Mouse (Mus musculus): Measurements from ENCODE around the gene Arid1b. TPM values are rescaled to one million over a fixed set of nuclear protein-coding genes. Genes with fewer than 3 reads are reported as not detected.

Arid1b gene
- polyA plus RNA-seq, 1 experiment from 2014 or later: 12.9 TPM

GRCm38 (mm10) chr17:4972261-4972660 is 21.9 kb upstream of the Arid1b start:
- H3K9me3 ChIP-seq (replicated peaks): no peaks in the 10 kb centered on the region
- H3K4me1 ChIP-seq: 0 out of 2 replicates have a peak, but pooled peaks cover 2% of the 10 kb centered on the region
- no peaks in the 10 kb centered on the region for H3K36me3 ChIP-seq
- H3K4me2 ChIP-seq: no peak overlapping the region
- no peak for ATAC-seq (replicated peaks; ENCODE audit: low FRiP score)
- H3K27ac ChIP-seq: no peak overlapping the region
- no peaks in the 10 kb centered on the region for H3K27me3 ChIP-seq
- H3K4me3 ChIP-seq (replicated peaks): no peak overlapping the region
- no peak overlapping the region for H3K9ac ChIP-seq
- WGBS: 57% methylated on average over 6 of the region's 6 CpGs

- Histone ChIP-seq H3K9ac (no peak overlapping the region), H3K27me3 (no peaks in the 10 kb centered on the region), H3K36me3 (no peaks in the 10 kb centered on the region), H3K27ac (no peak overlapping the region), H3K4me2 (no peak overlapping the region), H3K9me3 (replicated peaks) (no peaks in the 10 kb centered on the region), H3K4me1 (0 out of 2 replicates have a peak, but pooled peaks cover 2% of the 10 kb centered on the region), H3K4me3 (replicated peaks) (no peak overlapping the region)
- no peak for ATAC-seq (replicated peaks; ENCODE audit: low FRiP score)
- WGBS: 77% methylated on average over 11 of the region's 11 CpGs
Observed at GRCm38 (mm10) chr17:4974736-4975135, 19.4 kb upstream of the Arid1b start.

GRCm38 (mm10) chr17:4980151-4980550 is 14.0 kb upstream of the Arid1b start:
- no peak for ATAC-seq (replicated peaks; ENCODE audit: low FRiP score)
- WGBS: 87% methylated on average over 7 of the region's 7 CpGs

GRCm38 (mm10) chr17:4982819-4983218 is 11.3 kb upstream of the Arid1b start:
- Histone ChIP-seq H3K4me1 (no peaks in the 10 kb centered on the region), H3K27ac (no peak overlapping the region), H3K9me3 (replicated peaks) (no peaks in the 10 kb centered on the region), H3K9ac (no peak overlapping the region), H3K4me2 (no peak overlapping the region), H3K36me3 (no peaks in the 10 kb centered on the region), H3K27me3 (no peaks in the 10 kb centered on the region), H3K4me3 (replicated peaks) (no peak overlapping the region)
- 88% methylated on average over 5 of the region's 5 CpGs for WGBS
- ATAC-seq (replicated peaks; ENCODE audit: low FRiP score): no peak

More at GRCm38 (mm10) chr17:4980151-4980550, 14.0 kb upstream of the Arid1b start:
- Histone ChIP-seq H3K36me3 (no peaks in the 10 kb centered on the region), H3K27me3 (no peaks in the 10 kb centered on the region), H3K9me3 (replicated peaks) (no peaks in the 10 kb centered on the region), H3K4me3 (replicated peaks) (no peak overlapping the region), H3K4me1 (no peaks in the 10 kb centered on the region), H3K9ac (no peak overlapping the region), H3K4me2 (no peak overlapping the region), H3K27ac (no peak overlapping the region)

- no peak for ATAC-seq (replicated peaks; ENCODE audit: low FRiP score)
- H3K27ac ChIP-seq: no peak overlapping the region
- H3K4me3 ChIP-seq (replicated peaks): no peak overlapping the region
- H3K36me3 ChIP-seq: no peaks in the 10 kb centered on the region
- H3K4me2 ChIP-seq: no peak overlapping the region
- H3K9me3 ChIP-seq (replicated peaks): no peaks in the 10 kb centered on the region
- H3K9ac ChIP-seq: no peak overlapping the region
- H3K4me1 ChIP-seq: no peaks in the 10 kb centered on the region
- no peaks in the 10 kb centered on the region for H3K27me3 ChIP-seq
- WGBS: 77% methylated on average over 7 of the region's 7 CpGs
Observed at GRCm38 (mm10) chr17:4984691-4985090, 9.4 kb upstream of the Arid1b start.

GRCm38 (mm10) chr17:4990911-4991560 is 3.1 kb upstream of the Arid1b start:
- H3K36me3 ChIP-seq: no peaks in the 10 kb centered on the region
- no peak overlapping the region for H3K9ac ChIP-seq
- no peak overlapping the region for H3K4me2 ChIP-seq
- no peak for ATAC-seq (replicated peaks; ENCODE audit: low FRiP score)
- H3K27ac ChIP-seq: no peak overlapping the region
- peaks cover 10% of the 10 kb centered on the region for H3K4me1 ChIP-seq
- H3K4me3 ChIP-seq (replicated peaks): no peak overlapping the region
- H3K27me3 ChIP-seq: no peaks in the 10 kb centered on the region
- WGBS: 86% methylated on average over 16 of the region's 16 CpGs
- H3K9me3 ChIP-seq (replicated peaks): no peaks in the 10 kb centered on the region

- 82% methylated on average over 10 of the region's 10 CpGs for WGBS
- no peak for ATAC-seq (replicated peaks; ENCODE audit: low FRiP score)
- Histone ChIP-seq H3K4me1 (peaks cover 10% of the 10 kb centered on the region), H3K4me3 (replicated peaks) (no peak overlapping the region), H3K9me3 (replicated peaks) (no peaks in the 10 kb centered on the region), H3K4me2 (no peak overlapping the region), H3K36me3 (no peaks in the 10 kb centered on the region), H3K27ac (no peak overlapping the region), H3K27me3 (no peaks in the 10 kb centered on the region), H3K9ac (no peak overlapping the region)
Observed at GRCm38 (mm10) chr17:4991600-4991999, 2.5 kb upstream of the Arid1b start.

- peak overlapping the region; percentile 93 for H3K4me3 ChIP-seq (replicated peaks)
- H3K36me3 ChIP-seq: no peaks in the 10 kb centered on the region
- peaks cover 12% of the 10 kb centered on the region for H3K4me1 ChIP-seq
- H3K4me2 ChIP-seq: peak overlapping the region; percentile 75
- H3K9ac ChIP-seq: peak overlapping the region; percentile 99
- ATAC-seq (replicated peaks; ENCODE audit: low FRiP score): no peak
- H3K27me3 ChIP-seq: no peaks in the 10 kb centered on the region
- H3K27ac ChIP-seq: peak overlapping the region; percentile 100
- WGBS: 2% methylated on average over 9 of the region's 9 CpGs
- no peaks in the 10 kb centered on the region for H3K9me3 ChIP-seq (replicated peaks)
Observed at GRCm38 (mm10) chr17:4993497-4993839, 664 bp upstream of the Arid1b start.

- no peaks in the 10 kb centered on the region for H3K9me3 ChIP-seq (replicated peaks)
- peak; percentile 68 for ATAC-seq (replicated peaks; ENCODE audit: low FRiP score)
- WGBS: under 1% methylated on average over 50 of the region's 55 CpGs
- H3K27me3 ChIP-seq: no peaks in the 10 kb centered on the region
- peaks cover 15% of the 10 kb centered on the region for H3K4me1 ChIP-seq
- peak overlapping the region; percentile 93 for H3K4me3 ChIP-seq (replicated peaks)
- no peaks in the 10 kb centered on the region for H3K36me3 ChIP-seq
- H3K27ac ChIP-seq: peak overlapping the region; percentile 100
- H3K9ac ChIP-seq: peak overlapping the region; percentile 99
- peak overlapping the region; percentile 75 for H3K4me2 ChIP-seq
Observed at GRCm38 (mm10) chr17:4994504-4994812, 326 bp downstream of the Arid1b start.

- Histone ChIP-seq H3K4me3 (replicated peaks) (peak overlapping the region; percentile 93), H3K36me3 (no peaks in the 10 kb centered on the region), H3K4me2 (peak overlapping the region; percentile 75), H3K27me3 (no peaks in the 10 kb centered on the region), H3K9ac (peak overlapping the region; percentile 99), H3K4me1 (peaks cover 19% of the 10 kb centered on the region), H3K9me3 (replicated peaks) (no peaks in the 10 kb centered on the region), H3K27ac (peak overlapping the region; percentile 100)
- ATAC-seq (replicated peaks; ENCODE audit: low FRiP score): peak; percentile 77
- under 1% methylated on average over 77 of the region's 81 CpGs for WGBS
Observed at GRCm38 (mm10) chr17:4994813-4995560, 855 bp downstream of the Arid1b start.

- WGBS: 0% methylated on average over 40 of the region's 56 CpGs
Observed at GRCm38 (mm10) chr17:4995561-4996051, 1.5 kb downstream of the Arid1b start.

GRCm38 (mm10) chr17:4996121-4996813 is 2.1 kb downstream of the Arid1b start:
- WGBS: under 1% methylated on average over 84 of the region's 95 CpGs
- ATAC-seq (replicated peaks; ENCODE audit: low FRiP score): peak; percentile 21
- no peaks in the 10 kb centered on the region for H3K9me3 ChIP-seq (replicated peaks)

More at GRCm38 (mm10) chr17:4995561-4996051, 1.5 kb downstream of the Arid1b start:
- Histone ChIP-seq H3K27me3 (no peaks in the 10 kb centered on the region), H3K4me2 (peak overlapping the region; percentile 75), H3K4me1 (peaks cover 24% of the 10 kb centered on the region), H3K27ac (peak overlapping the region; percentile 100), H3K9me3 (replicated peaks) (no peaks in the 10 kb centered on the region), H3K9ac (peak overlapping the region; percentile 99), H3K36me3 (no peaks in the 10 kb centered on the region), H3K4me3 (replicated peaks) (peak overlapping the region; percentile 93)
- peak; percentile 46 for ATAC-seq (replicated peaks; ENCODE audit: low FRiP score)

More at GRCm38 (mm10) chr17:4996121-4996813, 2.1 kb downstream of the Arid1b start:
- Histone ChIP-seq H3K27ac (peak overlapping the region; percentile 100), H3K4me1 (peaks cover 29% of the 10 kb centered on the region), H3K36me3 (no peaks in the 10 kb centered on the region), H3K4me2 (peak overlapping the region; percentile 75), H3K27me3 (no peaks in the 10 kb centered on the region), H3K9ac (peak overlapping the region; percentile 99), H3K4me3 (replicated peaks) (peak overlapping the region; percentile 93)
